Mouse (Mus musculus): ENCODE results near the gene Kpna4. TPM values are rescaled to one million over a fixed set of nuclear protein-coding genes. Genes with fewer than 3 reads are reported as not detected.
A peak's percentile ranks its signal among the peaks of the same experiment; 100 is the strongest.

Kpna4 gene
- 47.1 and 57.8 TPM in 2 replicates for polyA plus RNA-seq (2012; ENCODE audit: insufficient read depth, insufficient read length, missing spikeins)

GRCm38 (mm10) chr3:69126509-69127345 lies at the start of gene Kpna4:
Gene Kpna4, minus strand, starts transcription at chr3:69127113.
- Histone ChIP-seq H3K27ac (replicated peaks; ENCODE audit: low read depth, low read length) (peak within 1 kb of the TSS; percentile 95), H3K4me1 (ENCODE audit: control insufficient read depth, insufficient read depth, insufficient read length, low read length) (peaks cover 2% of the 10 kb centered on the region; the same call in 1 of the 2 replicates), H3K4me3 (ENCODE audit: insufficient read depth, low read depth, low read length) (peak within 1 kb of the TSS; percentile 91)

DNA sequence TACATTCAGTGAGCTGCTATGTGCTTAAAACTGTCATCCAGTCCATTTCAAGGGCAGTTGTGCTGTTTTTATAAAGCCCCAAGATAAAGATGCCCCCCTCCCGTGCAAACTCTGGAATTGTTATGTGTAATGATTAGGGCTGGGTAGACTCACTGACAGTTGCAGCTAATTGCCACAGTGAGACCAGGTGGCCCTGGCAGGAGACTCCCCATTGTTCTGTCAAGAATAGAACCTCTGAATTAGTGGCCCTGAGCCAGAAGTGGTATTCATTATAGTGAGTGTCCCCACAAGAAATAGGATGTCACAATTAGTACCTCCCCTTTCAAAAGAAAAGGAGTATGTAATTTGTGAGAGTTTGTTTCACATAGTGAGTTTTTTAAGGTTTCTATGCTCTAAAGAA lies 48.3 kb upstream of the Kpna4 start:
- H3K27ac ChIP-seq (replicated peaks; ENCODE audit: low read depth, low read length), result no peak overlapping the region
- no peak overlapping the region for H3K4me3 ChIP-seq (ENCODE audit: insufficient read depth, low read depth, low read length)
- no peaks in the 10 kb centered on the region for H3K4me1 ChIP-seq (ENCODE audit: control insufficient read depth, insufficient read depth, insufficient read length, low read length)

- Histone ChIP-seq H3K4me3 (ENCODE audit: insufficient read depth, low read depth, low read length) (no peak overlapping the region), H3K27ac (replicated peaks; ENCODE audit: low read depth, low read length) (no peak overlapping the region; the same call in 1 of the 2 replicates), H3K4me1 (ENCODE audit: control insufficient read depth, insufficient read depth, insufficient read length, low read length) (no peaks in the 10 kb centered on the region)
Measured at GRCm38 (mm10) chr3:69171123-69171522, 44.2 kb upstream of the Kpna4 start.

- Histone ChIP-seq H3K4me3 (ENCODE audit: insufficient read depth, low read depth, low read length) (no peak overlapping the region), H3K4me1 (ENCODE audit: control insufficient read depth, insufficient read depth, insufficient read length, low read length) (no peaks in the 10 kb centered on the region), H3K27ac (replicated peaks; ENCODE audit: low read depth, low read length) (no peak overlapping the region)
Measured at GRCm38 (mm10) chr3:69169796-69170195, 42.9 kb upstream of the Kpna4 start.

DNA sequence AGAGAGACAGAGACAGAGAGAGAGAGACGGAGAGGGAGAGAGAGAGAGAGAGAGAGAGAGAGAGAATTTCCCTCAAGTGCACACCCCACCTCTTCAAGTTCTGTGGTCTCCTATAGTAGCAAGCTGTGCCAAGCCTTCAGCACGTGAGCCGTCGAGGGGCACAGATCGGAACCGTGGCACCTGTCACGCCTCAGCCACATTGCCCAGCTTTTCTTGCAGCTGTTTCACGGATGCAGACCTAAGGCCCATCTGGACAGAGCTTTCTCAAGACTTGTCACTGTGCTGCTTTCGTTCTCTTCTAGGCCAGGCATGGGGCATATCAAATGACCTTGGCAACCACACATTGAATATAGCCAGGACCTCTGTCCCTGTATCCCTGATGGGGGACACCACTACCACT lies 41.8 kb upstream of the Kpna4 start:
- Histone ChIP-seq H3K4me1 (ENCODE audit: control insufficient read depth, insufficient read depth, insufficient read length, low read length) (no peaks in the 10 kb centered on the region), H3K27ac (replicated peaks; ENCODE audit: low read depth, low read length) (no peak overlapping the region), H3K4me3 (ENCODE audit: insufficient read depth, low read depth, low read length) (no peak overlapping the region)

DNA sequence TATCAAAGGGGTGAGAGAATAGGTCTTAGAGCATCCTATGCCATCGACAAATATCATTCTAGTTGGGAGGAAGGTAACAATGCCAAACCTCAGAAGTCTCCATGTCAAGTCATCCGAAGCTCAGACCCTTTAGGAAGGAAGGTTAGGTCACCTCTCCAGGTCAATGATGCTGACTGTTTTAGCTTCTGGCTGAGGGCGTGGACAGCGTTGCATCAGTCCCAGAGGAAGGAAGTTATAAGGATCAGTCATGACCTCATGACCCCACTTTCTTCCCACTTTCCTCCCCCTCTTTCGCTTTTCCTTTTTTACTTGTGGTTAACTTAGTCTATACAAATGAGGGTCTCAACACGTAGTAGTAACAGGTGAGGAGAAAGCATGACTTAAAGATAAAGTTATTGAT lies 36.1 kb upstream of the Kpna4 start:
- H3K4me1 ChIP-seq (ENCODE audit: control insufficient read depth, insufficient read depth, insufficient read length, low read length), result no peaks in the 10 kb centered on the region
- no peak overlapping the region for H3K27ac ChIP-seq (replicated peaks; ENCODE audit: low read depth, low read length)
- no peak overlapping the region for H3K4me3 ChIP-seq (ENCODE audit: insufficient read depth, low read depth, low read length)

GRCm38 (mm10) chr3:69160429-69160828 lies 33.5 kb upstream of the Kpna4 start:
- Histone ChIP-seq H3K4me3 (ENCODE audit: insufficient read depth, low read depth, low read length) (no peak overlapping the region), H3K4me1 (ENCODE audit: control insufficient read depth, insufficient read depth, insufficient read length, low read length) (no peaks in the 10 kb centered on the region), H3K27ac (replicated peaks; ENCODE audit: low read depth, low read length) (no peak overlapping the region)

DNA sequence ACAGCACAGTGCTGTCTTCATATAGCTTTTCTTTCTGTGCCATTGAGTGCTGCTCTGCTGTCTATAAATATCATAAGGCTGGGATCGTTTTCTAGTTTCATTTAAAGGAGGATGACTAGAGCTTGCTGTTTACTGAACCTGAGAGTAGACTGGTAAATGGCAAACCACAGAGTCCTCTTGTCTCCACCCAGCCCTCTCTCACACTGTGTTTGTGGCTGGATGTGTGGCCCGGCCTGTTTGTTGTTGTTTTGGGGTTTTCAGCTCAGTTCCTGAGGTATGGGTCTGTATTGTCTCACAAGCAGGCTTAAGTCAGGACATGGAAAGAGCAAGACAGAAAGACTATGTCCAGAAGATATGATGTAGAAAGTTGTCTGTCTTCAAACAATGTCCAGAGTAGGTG lies 32.6 kb upstream of the Kpna4 start:
- Histone ChIP-seq H3K27ac (replicated peaks; ENCODE audit: low read depth, low read length) (no peak overlapping the region), H3K4me3 (ENCODE audit: insufficient read depth, low read depth, low read length) (no peak overlapping the region), H3K4me1 (ENCODE audit: control insufficient read depth, insufficient read depth, insufficient read length, low read length) (no peaks in the 10 kb centered on the region)

GRCm38 (mm10) chr3:69157886-69158285 lies 31.0 kb upstream of the Kpna4 start:
- Histone ChIP-seq H3K4me1 (ENCODE audit: control insufficient read depth, insufficient read depth, insufficient read length, low read length) (no peaks in the 10 kb centered on the region), H3K4me3 (ENCODE audit: insufficient read depth, low read depth, low read length) (no peak overlapping the region), H3K27ac (replicated peaks; ENCODE audit: low read depth, low read length) (no peak overlapping the region)

GRCm38 (mm10) chr3:69156484-69156883 lies 29.6 kb upstream of the Kpna4 start:
- Histone ChIP-seq H3K4me3 (ENCODE audit: insufficient read depth, low read depth, low read length) (no peak overlapping the region), H3K4me1 (ENCODE audit: control insufficient read depth, insufficient read depth, insufficient read length, low read length) (no peaks in the 10 kb centered on the region), H3K27ac (replicated peaks; ENCODE audit: low read depth, low read length) (peak overlapping the region; percentile 77)

DNA sequence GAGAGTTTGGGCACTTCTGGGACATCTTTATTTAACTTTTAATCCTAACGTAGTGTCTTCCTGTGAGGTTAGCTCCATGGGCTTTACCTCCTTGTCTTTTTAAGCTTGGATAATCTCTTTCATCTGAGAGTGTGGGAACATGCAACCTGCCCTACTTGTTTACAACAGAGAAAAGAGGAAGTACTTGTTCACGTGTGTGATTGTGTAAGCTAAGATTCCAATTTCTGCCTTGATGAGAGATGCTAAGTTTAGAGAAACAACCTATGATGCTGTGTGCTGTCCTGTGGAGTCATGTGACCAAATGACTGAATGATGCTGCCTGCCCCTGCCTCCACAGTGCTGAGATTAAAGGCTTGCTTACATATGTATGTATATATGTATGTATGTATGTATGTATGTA lies 27.8 kb upstream of the Kpna4 start:
- H3K4me3 ChIP-seq (ENCODE audit: insufficient read depth, low read depth, low read length), result no peak overlapping the region
- H3K4me1 ChIP-seq (ENCODE audit: control insufficient read depth, insufficient read depth, insufficient read length, low read length), result no peaks in the 10 kb centered on the region
- no peak overlapping the region for H3K27ac ChIP-seq (replicated peaks; ENCODE audit: low read depth, low read length)

DNA sequence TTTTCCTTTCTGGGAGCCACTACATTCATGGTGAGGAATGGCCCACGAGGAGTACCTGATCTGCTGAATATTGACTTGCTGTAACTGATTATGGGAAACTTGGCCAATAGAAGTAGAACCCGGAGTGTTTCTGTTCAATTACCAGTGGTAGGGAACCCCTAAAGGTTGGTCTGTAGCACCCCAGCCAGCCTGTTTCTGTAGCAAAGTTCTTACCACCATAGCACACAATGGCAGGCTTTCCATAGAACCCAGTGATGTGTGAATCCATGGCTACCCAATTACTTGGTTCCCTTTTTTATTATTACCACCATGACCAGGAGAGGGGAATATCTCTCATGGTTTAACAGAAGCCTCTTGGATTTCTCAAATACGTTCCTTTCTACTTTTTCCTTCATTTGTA lies 24.0 kb upstream of the Kpna4 start:
- no peaks in the 10 kb centered on the region for H3K4me1 ChIP-seq (ENCODE audit: control insufficient read depth, insufficient read depth, insufficient read length, low read length)
- no peak overlapping the region for H3K4me3 ChIP-seq (ENCODE audit: insufficient read depth, low read depth, low read length)
- no peak overlapping the region for H3K27ac ChIP-seq (replicated peaks; ENCODE audit: low read depth, low read length)

DNA sequence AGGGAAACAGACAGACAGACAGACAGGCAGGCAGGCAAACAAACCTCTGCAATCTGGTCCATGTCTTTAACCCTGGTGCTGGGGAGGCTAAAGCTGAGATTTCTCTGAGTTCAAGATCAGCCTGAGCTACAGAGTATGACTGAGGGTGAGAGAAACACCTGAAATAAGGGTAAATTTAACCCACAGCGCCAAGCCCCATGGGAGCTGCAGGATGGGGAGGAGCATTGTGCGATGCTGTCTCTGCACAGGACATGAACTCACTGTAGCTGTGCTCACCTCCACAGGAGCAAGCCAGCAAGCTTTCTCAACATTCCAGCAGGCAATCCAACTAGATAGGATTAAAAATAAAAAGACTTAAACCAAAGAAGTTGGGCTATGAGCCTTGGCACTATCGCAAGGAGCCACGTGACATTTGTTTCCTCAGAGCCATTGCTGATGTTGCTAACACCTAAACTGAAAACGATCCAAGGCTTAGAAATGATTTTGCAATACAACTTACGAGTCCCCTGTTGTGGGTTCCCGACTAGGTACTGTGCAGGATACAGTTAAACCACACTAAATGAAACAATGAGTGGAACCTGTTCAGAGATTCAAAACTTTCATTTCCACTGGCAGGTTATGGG lies 15.6 kb upstream of the Kpna4 start:
- H3K27ac ChIP-seq (replicated peaks; ENCODE audit: low read depth, low read length), result no peak overlapping the region
- H3K4me3 ChIP-seq (ENCODE audit: insufficient read depth, low read depth, low read length), result no peak overlapping the region
- no peaks in the 10 kb centered on the region for H3K4me1 ChIP-seq (ENCODE audit: control insufficient read depth, insufficient read depth, insufficient read length, low read length)

DNA sequence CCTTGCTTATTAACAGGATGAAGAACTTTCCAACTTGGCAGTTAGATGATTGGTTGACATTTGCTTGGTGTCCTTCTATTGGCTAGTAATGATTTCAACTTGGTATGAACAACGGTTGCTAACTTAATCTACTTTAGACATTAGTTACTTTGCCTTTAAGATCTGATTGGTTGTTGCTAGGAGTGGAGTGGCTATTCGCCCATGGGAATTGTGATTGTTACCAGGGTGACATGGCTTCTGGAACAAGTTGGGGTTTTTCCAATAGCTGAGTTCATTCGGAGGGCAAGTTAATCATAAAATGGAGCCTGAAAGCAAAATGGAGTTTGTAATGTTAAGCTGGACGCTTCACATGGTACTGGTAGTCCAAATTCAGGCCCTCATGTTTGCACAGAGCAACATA lies 13.9 kb upstream of the Kpna4 start:
- no peak overlapping the region for H3K27ac ChIP-seq (replicated peaks; ENCODE audit: low read depth, low read length)
- H3K4me3 ChIP-seq (ENCODE audit: insufficient read depth, low read depth, low read length), result no peak overlapping the region
- no peaks in the 10 kb centered on the region for H3K4me1 ChIP-seq (ENCODE audit: control insufficient read depth, insufficient read depth, insufficient read length, low read length)

GRCm38 (mm10) chr3:69136059-69136458 lies 9.1 kb upstream of the Kpna4 start:
- H3K27ac ChIP-seq (replicated peaks; ENCODE audit: low read depth, low read length), result no peak overlapping the region
- no peak overlapping the region for H3K4me3 ChIP-seq (ENCODE audit: insufficient read depth, low read depth, low read length)
- no peaks in the 10 kb centered on the region for H3K4me1 ChIP-seq (ENCODE audit: control insufficient read depth, insufficient read depth, insufficient read length, low read length)

- no peak overlapping the region for H3K27ac ChIP-seq (replicated peaks; ENCODE audit: low read depth, low read length)
- no peak overlapping the region for H3K4me3 ChIP-seq (ENCODE audit: insufficient read depth, low read depth, low read length)
- H3K4me1 ChIP-seq (ENCODE audit: control insufficient read depth, insufficient read depth, insufficient read length, low read length), result no peaks in the 10 kb centered on the region
Measured at GRCm38 (mm10) chr3:69130973-69131372, 4.1 kb upstream of the Kpna4 start.

Measured in brown adipose tissue, adult 24 weeks (tissue).